In the genomic region with DNA sequence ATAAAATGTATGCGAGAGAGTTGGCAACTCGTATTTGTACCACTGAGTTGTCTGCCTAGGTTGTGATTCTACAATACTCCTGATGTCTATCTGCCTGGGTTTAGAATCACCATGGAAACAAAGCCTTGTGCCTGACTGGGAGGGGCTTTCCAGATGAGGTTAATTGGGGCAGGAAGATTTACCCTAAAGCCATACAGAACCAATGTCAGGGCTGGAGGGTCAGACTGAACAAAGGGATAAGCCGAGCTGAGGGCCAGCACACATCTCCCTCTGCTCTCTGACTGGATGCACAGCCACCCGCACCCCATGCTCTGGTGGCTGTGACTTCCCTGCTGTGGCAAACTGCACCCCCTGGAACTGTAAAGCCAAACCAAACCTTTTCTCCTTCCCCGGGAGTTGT, we compare ENCODE assay signal across 19 mouse cellular contexts.
A peak's percentile ranks its signal among the peaks of the same experiment; 100 is the strongest.
DNase-seq lines count a peak whose midpoint lies in the region; ATAC-seq and TF ChIP-seq lines count a peak whose summit lies in the region.
"Had no signal": no experiment of that assay in that cellular context is flagged by ENCODE, and none has a peak within 500 bp of the region (broad histone marks: within the 10 kb centered on the region; RNA-seq: fewer than 3 reads in every experiment).

No protein-coding gene starts in this region.

- WGBS in lung, postnatal 0 days: 69% methylated on average over 5 of the region's 5 CpGs

- H3K9ac ChIP-seq in lung, postnatal 0 days (replicated peaks; ENCODE audit: low read depth): no peak overlapping the region
- H3K9ac ChIP-seq: embryonic facial prominence, embryonic 13.5 days; heart, embryonic 13.5 days; kidney, embryonic 15.5 days; limb, embryonic 12.5 days; liver, embryonic 13.5 days; midbrain, embryonic 12.5 days had no signal

- no peaks in the 10 kb centered on the region for H3K27me3 ChIP-seq in lung, postnatal 0 days (replicated peaks; ENCODE audit: insufficient read depth, low read length)
- H3K27me3 ChIP-seq: embryonic facial prominence, embryonic 13.5 days; heart, embryonic 13.5 days; kidney, embryonic 15.5 days; limb, embryonic 12.5 days; liver, embryonic 13.5 days; midbrain, embryonic 12.5 days had no signal

- no peak for TF ChIP-seq EP300 in lung, postnatal 0 days (IDR thresholded peaks at IDR 0.05)

- intact Hi-C loops in gastrocnemius, adult 2 months (cut with DNase I): no loop called here

- no peak for TF ChIP-seq CTCF in gastrocnemius, adult 2 months (IDR thresholded peaks at IDR 0.05)
- TF ChIP-seq CTCF in lung, postnatal 0 days (IDR thresholded peaks at IDR 0.05): no peak

- H3K36me3 ChIP-seq in lung, postnatal 0 days (ENCODE audit: insufficient read depth, low read length): no peaks in the 10 kb centered on the region
- H3K36me3 ChIP-seq: kidney, embryonic 15.5 days had no signal

- no peaks in the 10 kb centered on the region for H3K4me1 ChIP-seq in lung, postnatal 0 days (ENCODE audit: insufficient read depth, low read depth, low read length)
- H3K4me1 ChIP-seq: embryonic facial prominence, embryonic 13.5 days; limb, embryonic 12.5 days had no signal

- no peak for DNase-seq in gastrocnemius, adult 2 months
- DNase-seq in gastrocnemius, postnatal 25 days: no peak
- no peak for DNase-seq in lung, postnatal 0 days (ENCODE audit: low spot score)
- DNase-seq in lung, postnatal 14 days: no peak
- peak; percentile 17 for DNase-seq in ES-CJ7 (ENCODE audit: low read depth, low spot score)
- peak; percentile 8 for DNase-seq in embryo, embryonic 9.5 days (ENCODE audit: extremely low spot score)
- DNase-seq in layer of hippocampus, postnatal 36 days: no peak
- no peak for DNase-seq in frontal cortex, postnatal 25 days (ENCODE audit: low spot score in 2 of 2)
- DNase-seq: cerebellum, adult 11-12 months; cerebellum, postnatal 25 days; heart, postnatal 4 days; liver, embryonic 13.5 days; spleen, adult 18-20 months had no signal

- no peak for ATAC-seq in lung, postnatal 0 days

- H3K27ac ChIP-seq in gastrocnemius, adult 2 months: peak overlapping the region; percentile 31; the same call in 1 of the 2 replicates
- H3K27ac ChIP-seq in lung, postnatal 0 days (ENCODE audit: low read length): peak overlapping the region; percentile 49; the same call in 1 of the 2 replicates
- H3K27ac ChIP-seq: embryonic facial prominence, embryonic 13.5 days; heart, embryonic 13.5 days; kidney, embryonic 15.5 days; left cerebral cortex, adult 2 months; limb, embryonic 12.5 days; liver, embryonic 13.5 days; midbrain, embryonic 12.5 days had no signal

- no peak overlapping the region for H3K4me3 ChIP-seq in gastrocnemius, adult 2 months
- H3K4me3 ChIP-seq in lung, postnatal 0 days (ENCODE audit: low read depth, low read length): no peak overlapping the region
- H3K4me3 ChIP-seq: embryonic facial prominence, embryonic 13.5 days; heart, embryonic 13.5 days; kidney, embryonic 15.5 days; left cerebral cortex, adult 2 months; limb, embryonic 12.5 days; liver, embryonic 13.5 days; midbrain, embryonic 12.5 days had no signal

- no peaks in the 10 kb centered on the region for H3K9me3 ChIP-seq in lung, postnatal 0 days (ENCODE audit: low read length)
- H3K9me3 ChIP-seq: embryonic facial prominence, embryonic 13.5 days; heart, embryonic 13.5 days; kidney, embryonic 15.5 days; limb, embryonic 12.5 days; liver, embryonic 13.5 days; midbrain, embryonic 12.5 days had no signal

- no peak overlapping the region for H3K4me2 ChIP-seq in lung, postnatal 0 days (replicated peaks; ENCODE audit: low read depth, low read length)
- H3K4me2 ChIP-seq: embryonic facial prominence, embryonic 13.5 days; heart, embryonic 13.5 days; kidney, embryonic 15.5 days; limb, embryonic 12.5 days; liver, embryonic 13.5 days; midbrain, embryonic 12.5 days had no signal

Comparison
In these comparisons a context has a peak if more than half of its experiments do, and no peak if none do; other contexts are left out.
1. DNase-seq: peak in ES-CJ7 (single experiment) and embryo, embryonic 9.5 days (single experiment); none in gastrocnemius, adult 2 months (single experiment), gastrocnemius, postnatal 25 days (single experiment), lung, postnatal 0 days (single experiment), lung, postnatal 14 days (single experiment), layer of hippocampus, postnatal 36 days (0 of 2) and frontal cortex, postnatal 25 days (0 of 2).